Mouse (Mus musculus) cerebellum, adult 11 months (tissue): ENCODE measurements around the gene Snrnp25.

ENCODE experiments used
- DNase-seq: peaks from one replicate; pipeline ENCODE4 v3.0.0; 2022

Snrnp25 gene

DNA sequence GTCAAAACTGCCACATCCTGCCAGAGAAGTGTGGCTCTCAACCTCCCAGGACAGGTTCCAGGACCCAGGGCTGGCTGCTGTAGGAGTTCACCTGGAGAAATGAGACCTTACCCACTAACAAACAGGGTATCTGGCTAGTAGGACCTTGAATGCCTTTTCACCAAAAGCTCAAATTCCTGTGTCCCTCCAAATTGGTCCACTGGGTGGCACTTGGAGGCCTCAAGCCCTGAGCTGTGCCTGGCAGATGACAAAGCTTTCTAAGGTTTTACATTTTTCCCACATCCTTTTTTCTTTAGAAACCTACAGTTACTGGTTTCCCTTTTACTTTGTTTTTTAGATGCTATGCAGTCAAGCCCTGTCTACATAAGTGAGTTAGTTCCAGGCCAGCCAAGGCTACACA, 41.9 kb downstream of the Snrnp25 start:
- no peak for DNase-seq

DNA sequence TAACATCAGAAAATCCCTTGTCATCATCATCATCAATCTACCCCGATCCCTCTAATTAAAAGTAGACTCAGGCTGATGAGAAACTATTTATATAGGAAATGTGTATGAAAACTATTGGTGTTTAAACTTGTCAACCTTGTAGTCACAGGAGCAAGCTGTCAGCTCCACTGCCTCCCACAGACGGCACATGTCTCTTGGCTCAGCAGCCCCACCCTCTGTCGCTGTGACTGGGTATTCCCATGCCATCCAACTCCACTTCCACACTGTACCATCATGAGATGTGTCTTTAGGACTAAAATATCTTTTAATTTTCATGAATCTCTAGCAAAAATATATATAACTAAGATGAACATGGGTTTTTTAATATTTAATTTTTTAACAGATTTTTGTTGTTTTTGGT, 43.1 kb downstream of the Snrnp25 start:
- no peak for DNase-seq

- DNase-seq, result no peak
These were observed 45.9 kb downstream of the Snrnp25 start for GRCm38 (mm10) chr11:32250880-32251763.

- no peak for DNase-seq
These were observed 47.9 kb downstream of the Snrnp25 start for GRCm38 (mm10) chr11:32253121-32253520.

DNA sequence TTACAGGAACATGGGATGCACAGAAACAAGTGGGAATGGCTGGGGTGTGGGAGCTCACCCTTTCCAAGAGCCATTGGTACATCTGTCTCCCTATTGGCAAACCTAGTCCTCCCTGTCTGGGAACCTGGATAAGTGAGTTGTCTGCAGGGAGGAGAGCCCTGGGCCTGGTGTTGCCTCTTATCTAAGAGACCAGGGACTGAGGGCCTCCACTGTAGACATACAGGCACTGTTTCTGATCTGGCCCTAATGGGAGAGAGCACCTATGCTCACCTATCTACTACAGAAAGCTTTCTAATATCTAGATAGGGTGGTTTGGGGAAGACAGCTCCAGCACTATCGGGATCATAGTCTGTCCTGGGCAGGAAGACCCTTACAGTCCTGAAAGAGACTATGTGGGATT, 50.9 kb downstream of the Snrnp25 start:
- no peak for DNase-seq

- DNase-seq, result no peak
These were observed 51.4 kb downstream of the Snrnp25 start for GRCm38 (mm10) chr11:32256566-32256965.
